Mouse (Mus musculus): Measurements from ENCODE around the gene Nfatc2. TPM values are rescaled to one million over a fixed set of nuclear protein-coding genes. Genes with fewer than 3 reads are reported as not detected.

The Nfatc2 gene
- polyA plus RNA-seq, 1 experiment from 2014 or later, result 2.0 TPM

DNA sequence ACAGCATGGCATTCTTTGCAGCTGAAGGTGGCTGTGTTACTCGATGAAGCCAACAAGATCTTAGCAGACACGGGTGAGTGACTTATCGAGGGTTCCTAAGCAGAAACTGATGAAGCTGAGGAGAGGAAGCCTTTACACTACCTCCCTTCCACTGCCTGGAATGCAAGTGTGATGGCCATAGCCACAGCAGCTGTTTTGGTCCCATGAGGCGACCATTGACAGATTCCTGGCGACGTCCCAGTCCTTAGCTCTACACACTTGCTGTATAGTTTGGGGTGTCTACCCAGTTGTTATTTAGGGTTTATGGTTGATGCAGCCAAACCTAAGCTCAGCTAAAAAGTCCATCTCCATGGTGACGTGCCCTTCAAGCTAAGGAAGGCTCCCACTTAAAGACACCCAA is 50.2 kb downstream of the Nfatc2 start:
- Histone ChIP-seq H3K36me3 (ENCODE audit: control insufficient read depth, insufficient read depth) (no peaks in the 10 kb centered on the region), H3K9me3 (ENCODE audit: control insufficient read depth, low read length) (no peaks in the 10 kb centered on the region), H3K9ac (replicated peaks; ENCODE audit: low read depth, low read length) (no peak overlapping the region), H3K4me2 (ENCODE audit: low read length) (no peak overlapping the region), H3K27ac (ENCODE audit: low read length) (no peak overlapping the region), H3K4me1 (replicated peaks; ENCODE audit: control insufficient read depth, insufficient read depth, low read length) (peaks cover 9% of the 10 kb centered on the region), H3K27me3 (replicated peaks; ENCODE audit: control insufficient read depth, insufficient read depth, low read length) (no peaks in the 10 kb centered on the region), H3K4me3 (replicated peaks; ENCODE audit: low read length) (no peak overlapping the region)
- ATAC-seq, result no peak
- whole genome bisulfite sequencing, result 92% methylated on average over 7 of the region's 7 CpGs

DNA sequence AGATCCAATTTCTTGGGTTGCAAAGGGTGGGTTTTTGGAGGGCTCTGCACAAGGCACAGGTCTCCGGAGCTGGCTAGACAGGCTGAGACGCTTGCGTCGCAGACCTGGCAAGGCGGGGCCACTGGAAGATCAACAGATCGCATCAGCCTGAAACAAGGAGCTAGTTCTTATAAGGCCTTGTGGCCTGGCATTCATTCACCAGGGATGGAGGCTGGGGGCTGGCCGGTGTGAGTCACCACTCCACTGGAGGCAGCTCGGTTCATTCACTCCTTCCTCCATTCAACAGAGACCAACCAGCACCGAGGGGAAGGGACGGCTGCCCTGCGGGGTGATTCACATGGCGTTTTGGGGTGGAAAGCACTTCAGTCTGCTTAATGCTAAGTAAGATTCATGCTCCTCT is 52.1 kb downstream of the Nfatc2 start:
- Histone ChIP-seq H3K36me3 (ENCODE audit: control insufficient read depth, insufficient read depth) (no peaks in the 10 kb centered on the region), H3K9ac (replicated peaks; ENCODE audit: low read depth, low read length) (no peak overlapping the region), H3K4me1 (replicated peaks; ENCODE audit: control insufficient read depth, insufficient read depth, low read length) (peaks cover 11% of the 10 kb centered on the region), H3K9me3 (ENCODE audit: control insufficient read depth, low read length) (no peaks in the 10 kb centered on the region), H3K4me3 (replicated peaks; ENCODE audit: low read length) (no peak overlapping the region), H3K27ac (ENCODE audit: low read length) (no peak overlapping the region), H3K4me2 (ENCODE audit: low read length) (no peak overlapping the region), H3K27me3 (replicated peaks; ENCODE audit: control insufficient read depth, insufficient read depth, low read length) (no peaks in the 10 kb centered on the region)
- ATAC-seq, result no peak
- WGBS, result 43% methylated on average over 12 of the region's 12 CpGs

DNA sequence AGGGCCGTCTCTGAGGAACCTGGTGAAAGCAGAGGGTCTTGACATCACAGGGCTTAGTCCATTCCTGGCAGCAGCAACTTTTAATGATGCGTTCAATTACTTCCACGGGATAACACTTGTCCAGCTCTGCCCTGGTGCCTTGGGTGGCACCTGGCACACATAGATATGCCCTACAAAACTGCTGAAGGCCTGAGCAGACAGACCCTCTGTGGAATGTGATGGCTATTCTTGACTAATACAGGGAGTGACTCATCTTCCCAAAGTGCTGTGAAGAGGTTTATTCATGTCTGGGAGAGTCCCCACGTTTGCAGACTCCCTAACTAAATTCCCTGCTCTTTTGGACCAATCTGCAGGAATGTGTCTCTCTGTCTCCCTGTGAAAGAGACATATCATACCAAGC is 53.4 kb downstream of the Nfatc2 start:
- Histone ChIP-seq H3K9me3 (ENCODE audit: control insufficient read depth, low read length) (no peaks in the 10 kb centered on the region), H3K27ac (ENCODE audit: low read length) (no peak overlapping the region), H3K4me2 (ENCODE audit: low read length) (no peak overlapping the region), H3K4me3 (replicated peaks; ENCODE audit: low read length) (no peak overlapping the region), H3K9ac (replicated peaks; ENCODE audit: low read depth, low read length) (no peak overlapping the region), H3K36me3 (ENCODE audit: control insufficient read depth, insufficient read depth) (no peaks in the 10 kb centered on the region), H3K27me3 (replicated peaks; ENCODE audit: control insufficient read depth, insufficient read depth, low read length) (no peaks in the 10 kb centered on the region), H3K4me1 (replicated peaks; ENCODE audit: control insufficient read depth, insufficient read depth, low read length) (peaks cover 16% of the 10 kb centered on the region)
- WGBS, result 78% methylated on average over 4 of the region's 4 CpGs
- ATAC-seq, result no peak

DNA sequence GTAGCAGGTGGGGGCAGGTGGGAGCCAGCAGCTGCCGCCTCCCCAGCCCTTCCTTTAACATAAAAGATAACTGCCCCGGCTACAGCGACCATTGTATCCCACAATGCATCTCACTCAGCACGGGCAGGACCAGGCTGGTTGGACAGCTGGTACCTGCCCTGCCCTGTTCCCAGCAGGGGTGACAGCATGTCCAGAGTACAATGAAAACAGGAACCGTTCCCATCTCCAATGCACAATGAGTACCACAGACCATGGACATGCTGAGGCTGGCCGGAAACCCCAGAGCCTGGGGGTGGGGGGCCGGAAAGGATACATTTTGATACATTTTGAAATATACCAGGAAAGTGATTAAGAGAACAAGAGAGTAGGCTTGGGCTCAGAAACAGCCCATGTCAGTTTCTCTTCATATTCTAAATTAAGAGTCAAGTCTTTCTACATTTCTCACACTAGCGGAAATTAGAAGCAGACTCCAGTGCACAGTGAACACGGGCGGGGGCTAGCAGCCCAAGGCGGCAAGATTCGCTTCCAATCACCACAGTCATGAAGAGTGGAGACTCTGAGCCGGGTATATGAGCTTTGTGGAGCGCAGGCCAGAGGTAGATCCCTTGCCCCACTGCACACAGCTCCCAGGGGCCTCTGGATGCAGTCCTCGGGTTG is 55.4 kb downstream of the Nfatc2 start:
- Histone ChIP-seq H3K4me1 (replicated peaks; ENCODE audit: control insufficient read depth, insufficient read depth, low read length) (peaks cover 9% of the 10 kb centered on the region), H3K27ac (ENCODE audit: low read length) (no peak overlapping the region), H3K4me3 (replicated peaks; ENCODE audit: low read length) (no peak overlapping the region), H3K36me3 (ENCODE audit: control insufficient read depth, insufficient read depth) (no peaks in the 10 kb centered on the region), H3K27me3 (replicated peaks; ENCODE audit: control insufficient read depth, insufficient read depth, low read length) (no peaks in the 10 kb centered on the region), H3K9ac (replicated peaks; ENCODE audit: low read depth, low read length) (no peak overlapping the region), H3K4me2 (ENCODE audit: low read length) (no peak overlapping the region), H3K9me3 (ENCODE audit: control insufficient read depth, low read length) (no peaks in the 10 kb centered on the region)
- 66% methylated on average over 15 of the region's 15 CpGs for WGBS
- ATAC-seq, result no peak

DNA sequence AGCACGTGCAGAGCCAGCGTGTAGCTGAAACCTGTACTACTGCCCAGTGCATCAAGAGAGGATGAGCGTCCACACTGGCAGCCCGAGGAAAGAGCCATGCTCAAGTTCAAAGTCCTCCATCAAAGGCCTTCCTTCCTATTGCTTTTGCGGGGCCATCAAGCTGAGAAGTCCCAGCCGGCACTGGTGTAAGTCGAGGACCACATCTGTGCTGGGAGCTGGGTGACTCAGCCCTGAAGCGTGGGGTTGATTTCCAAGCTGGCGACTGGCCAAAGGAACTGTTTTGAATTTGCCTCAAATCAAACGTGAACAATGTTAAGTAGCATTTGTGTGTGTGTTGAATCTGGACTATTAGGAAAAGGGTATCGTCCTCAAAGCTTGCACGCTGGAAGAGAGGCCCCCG is 57.4 kb downstream of the Nfatc2 start:
- ATAC-seq, result peak; percentile 40; the same call in 1 of the 2 replicates
- peaks cover 9% of the 10 kb centered on the region for H3K4me1 ChIP-seq (replicated peaks; ENCODE audit: control insufficient read depth, insufficient read depth, low read length)
- 35% methylated on average over 13 of the region's 13 CpGs for WGBS
- no peaks in the 10 kb centered on the region for H3K9me3 ChIP-seq (ENCODE audit: control insufficient read depth, low read length)
- no peaks in the 10 kb centered on the region for H3K27me3 ChIP-seq (replicated peaks; ENCODE audit: control insufficient read depth, insufficient read depth, low read length)
- no peak overlapping the region for H3K9ac ChIP-seq (replicated peaks; ENCODE audit: low read depth, low read length)
- H3K27ac ChIP-seq (ENCODE audit: low read length), result no peak overlapping the region
- no peaks in the 10 kb centered on the region for H3K36me3 ChIP-seq (ENCODE audit: control insufficient read depth, insufficient read depth)
- no peak overlapping the region for H3K4me3 ChIP-seq (replicated peaks; ENCODE audit: low read length)
- H3K4me2 ChIP-seq (ENCODE audit: low read length), result no peak overlapping the region

DNA sequence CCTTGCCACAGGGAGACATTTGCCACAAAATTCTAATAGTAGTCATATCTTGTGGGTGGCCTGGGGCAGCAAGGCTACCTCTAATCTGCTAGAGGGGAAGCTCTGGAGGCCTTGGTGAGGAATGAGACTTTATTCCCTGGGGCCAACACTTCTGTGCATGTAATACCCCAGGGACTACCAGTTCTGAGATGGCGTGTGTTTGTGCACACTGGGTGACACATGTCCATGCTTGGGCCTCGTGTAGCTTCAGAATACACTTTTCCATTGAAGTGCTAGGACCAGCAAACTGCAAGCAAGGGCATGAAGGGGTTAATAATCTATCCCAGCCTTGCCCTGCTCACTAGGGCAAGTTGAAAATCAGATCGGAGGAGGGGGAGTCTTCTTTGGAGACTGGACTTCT is 58.4 kb downstream of the Nfatc2 start:
- Histone ChIP-seq H3K9me3 (ENCODE audit: control insufficient read depth, low read length) (no peaks in the 10 kb centered on the region), H3K27me3 (replicated peaks; ENCODE audit: control insufficient read depth, insufficient read depth, low read length) (no peaks in the 10 kb centered on the region), H3K9ac (replicated peaks; ENCODE audit: low read depth, low read length) (no peak overlapping the region), H3K27ac (ENCODE audit: low read length) (no peak overlapping the region), H3K4me3 (replicated peaks; ENCODE audit: low read length) (no peak overlapping the region), H3K36me3 (ENCODE audit: control insufficient read depth, insufficient read depth) (no peaks in the 10 kb centered on the region), H3K4me1 (replicated peaks; ENCODE audit: control insufficient read depth, insufficient read depth, low read length) (peaks cover 9% of the 10 kb centered on the region), H3K4me2 (ENCODE audit: low read length) (no peak overlapping the region)
- WGBS, result 59% methylated on average over 3 of the region's 3 CpGs
- no peak for ATAC-seq

DNA sequence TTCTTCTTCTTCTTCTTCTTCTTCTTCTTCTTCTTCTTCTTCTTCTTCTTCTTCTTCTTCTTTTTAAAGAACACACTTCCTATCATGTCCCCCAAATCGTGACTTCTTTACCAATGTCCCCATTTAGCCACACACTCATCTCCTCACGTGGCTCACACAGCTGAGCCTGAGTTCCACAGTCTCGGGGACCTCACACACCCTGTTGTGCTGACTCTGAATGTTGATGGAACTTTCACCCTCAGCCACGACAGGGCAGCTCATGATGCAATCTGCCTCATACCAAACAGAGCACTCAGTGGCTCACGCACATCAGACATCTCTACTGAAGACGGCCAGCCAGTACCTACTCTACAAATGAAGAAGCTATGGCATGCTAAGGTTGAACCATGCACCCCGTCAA is 60.2 kb downstream of the Nfatc2 start:
- no peak overlapping the region for H3K9ac ChIP-seq (replicated peaks; ENCODE audit: low read depth, low read length)
- peaks cover 9% of the 10 kb centered on the region for H3K4me1 ChIP-seq (replicated peaks; ENCODE audit: control insufficient read depth, insufficient read depth, low read length)
- H3K27me3 ChIP-seq (replicated peaks; ENCODE audit: control insufficient read depth, insufficient read depth, low read length), result no peaks in the 10 kb centered on the region
- H3K4me2 ChIP-seq (ENCODE audit: low read length), result no peak overlapping the region
- H3K27ac ChIP-seq (ENCODE audit: low read length), result no peak overlapping the region
- WGBS, result 80% methylated on average over 7 of the region's 7 CpGs
- no peak for ATAC-seq
- H3K4me3 ChIP-seq (replicated peaks; ENCODE audit: low read length), result no peak overlapping the region
- no peaks in the 10 kb centered on the region for H3K36me3 ChIP-seq (ENCODE audit: control insufficient read depth, insufficient read depth)
- no peaks in the 10 kb centered on the region for H3K9me3 ChIP-seq (ENCODE audit: control insufficient read depth, low read length)

DNA sequence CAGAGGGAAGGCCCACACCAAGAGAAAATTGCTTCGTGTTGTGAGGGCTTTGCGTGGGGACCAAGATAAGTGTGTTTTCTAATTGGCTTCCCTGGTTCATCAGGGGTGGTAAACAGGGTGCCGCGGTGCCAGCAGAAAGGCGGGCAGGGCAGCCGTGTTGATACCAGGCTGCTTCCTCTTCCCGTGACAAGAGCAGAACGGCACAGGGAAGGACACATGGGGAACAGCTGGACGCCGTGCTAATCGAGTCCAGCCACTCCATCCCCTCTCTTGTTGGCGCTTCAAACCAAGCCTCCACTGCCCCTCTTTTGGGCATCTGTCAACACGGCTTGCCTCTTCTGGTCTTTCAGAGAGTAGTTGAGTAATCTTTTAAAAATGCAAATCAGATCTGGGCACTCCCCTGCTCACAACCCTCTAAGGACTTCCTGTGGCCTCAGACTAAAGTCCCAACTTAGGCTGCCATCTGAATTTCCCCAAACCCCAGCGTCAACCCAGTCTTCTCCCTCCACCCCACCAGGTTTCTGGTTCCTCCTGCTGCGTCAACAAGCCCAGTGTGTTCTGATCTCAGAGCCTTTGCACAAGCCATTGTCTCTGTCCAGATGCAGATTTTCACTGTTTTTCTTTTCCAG is 61.7 kb downstream of the Nfatc2 start:
- Histone ChIP-seq H3K36me3 (ENCODE audit: control insufficient read depth, insufficient read depth) (no peaks in the 10 kb centered on the region), H3K9ac (replicated peaks; ENCODE audit: low read depth, low read length) (no peak overlapping the region), H3K27me3 (replicated peaks; ENCODE audit: control insufficient read depth, insufficient read depth, low read length) (no peaks in the 10 kb centered on the region), H3K4me1 (replicated peaks; ENCODE audit: control insufficient read depth, insufficient read depth, low read length) (peaks cover 9% of the 10 kb centered on the region), H3K9me3 (ENCODE audit: control insufficient read depth, low read length) (no peaks in the 10 kb centered on the region), H3K4me3 (replicated peaks; ENCODE audit: low read length) (no peak overlapping the region), H3K4me2 (ENCODE audit: low read length) (no peak overlapping the region), H3K27ac (ENCODE audit: low read length) (no peak overlapping the region)
- WGBS, result 73% methylated on average over 15 of the region's 15 CpGs
- ATAC-seq, result no peak

DNA sequence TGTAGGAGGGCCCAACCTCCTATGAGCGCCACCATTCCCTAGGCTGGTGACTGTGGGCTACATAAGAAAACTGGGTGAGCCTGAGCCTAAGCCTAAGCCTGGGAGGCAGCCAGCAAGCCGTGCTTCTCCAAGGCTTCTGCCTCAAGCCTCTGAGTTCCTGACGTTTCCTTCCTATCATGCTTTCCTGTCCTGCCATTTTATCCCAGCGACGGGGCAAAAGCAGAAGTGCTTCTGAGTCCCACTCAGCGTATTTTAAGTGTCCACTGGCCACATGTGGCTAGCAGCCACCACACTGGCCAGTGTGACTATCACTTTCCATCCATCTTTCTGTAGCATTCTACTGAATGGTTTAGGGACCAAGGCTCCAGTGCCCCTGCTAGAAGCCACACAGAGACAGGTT is 62.4 kb downstream of the Nfatc2 start:
- no peaks in the 10 kb centered on the region for H3K27me3 ChIP-seq (replicated peaks; ENCODE audit: control insufficient read depth, insufficient read depth, low read length)
- no peaks in the 10 kb centered on the region for H3K9me3 ChIP-seq (ENCODE audit: control insufficient read depth, low read length)
- H3K4me1 ChIP-seq (replicated peaks; ENCODE audit: control insufficient read depth, insufficient read depth, low read length), result peaks cover 2% of the 10 kb centered on the region
- 95% methylated on average over 6 of the region's 6 CpGs for WGBS
- H3K4me2 ChIP-seq (ENCODE audit: low read length), result no peak overlapping the region
- H3K4me3 ChIP-seq (replicated peaks; ENCODE audit: low read length), result no peak overlapping the region
- H3K36me3 ChIP-seq (ENCODE audit: control insufficient read depth, insufficient read depth), result no peaks in the 10 kb centered on the region
- H3K27ac ChIP-seq (ENCODE audit: low read length), result no peak overlapping the region
- no peak for ATAC-seq
- H3K9ac ChIP-seq (replicated peaks; ENCODE audit: low read depth, low read length), result no peak overlapping the region

Measured in forebrain, embryonic 16.5 days (tissue).